Mouse (Mus musculus) bone marrow macrophage, adult 2 months (primary cell): ENCODE measurements at regions not wholly inside any gene's neighbourhood (a gene's known extent, or its start where the extent isn't known, plus 50 kb on each side); places are given as distances from the start of the nearest gene placed in this dataset.

Experiments used
- H3K27ac ChIP-seq: 2 replicates; pipeline ENCODE4 v1.5.1; 2012; ENCODE audit warnings: low read depth, low read length; ENCODE audit not compliant: insufficient read depth
- H3K4me1 ChIP-seq: 2 replicates; pipeline ENCODE4 v1.6.1; 2012; ENCODE audit warnings: low read length; ENCODE audit not compliant: control insufficient read depth, insufficient read depth
- H3K4me3 ChIP-seq: 2 replicates; pipeline ENCODE4 v1.5.1; 2012; ENCODE audit warnings: mild to moderate bottlenecking, low read length, moderate library complexity; ENCODE audit not compliant: insufficient read depth
- CTCF ChIP-seq: IDR thresholded peaks from 2 replicates; pipeline ENCODE4 v1.5.1; 2012; ENCODE audit warnings: low read depth, mild to moderate bottlenecking, low read length, moderate library complexity
- POLR2A ChIP-seq: IDR thresholded peaks from 2 replicates; pipeline ENCODE4 v1.6.1; 2012; ENCODE audit warnings: mild to moderate bottlenecking, low read depth, low read length, borderline replicate concordance

GRCm38 (mm10) chr7:135911376-135911775 lies 195.2 kb upstream of the Mki67 start:
- Histone ChIP-seq H3K4me3 (no peak overlapping the region), H3K4me1 (peaks cover 29% of the 10 kb centered on the region), H3K27ac (no peak overlapping the region)
- TF ChIP-seq POLR2A (no peak), CTCF (no peak)

- Histone ChIP-seq H3K4me1 (peaks cover 32% of the 10 kb centered on the region), H3K4me3 (peak overlapping the region; percentile 47), H3K27ac (peak overlapping the region; percentile 99)
- TF ChIP-seq POLR2A = no peak
- no peak for TF ChIP-seq CTCF
Observed at GRCm38 (mm10) chr7:135913923-135914634, 197.9 kb upstream of the Mki67 start.

DNA sequence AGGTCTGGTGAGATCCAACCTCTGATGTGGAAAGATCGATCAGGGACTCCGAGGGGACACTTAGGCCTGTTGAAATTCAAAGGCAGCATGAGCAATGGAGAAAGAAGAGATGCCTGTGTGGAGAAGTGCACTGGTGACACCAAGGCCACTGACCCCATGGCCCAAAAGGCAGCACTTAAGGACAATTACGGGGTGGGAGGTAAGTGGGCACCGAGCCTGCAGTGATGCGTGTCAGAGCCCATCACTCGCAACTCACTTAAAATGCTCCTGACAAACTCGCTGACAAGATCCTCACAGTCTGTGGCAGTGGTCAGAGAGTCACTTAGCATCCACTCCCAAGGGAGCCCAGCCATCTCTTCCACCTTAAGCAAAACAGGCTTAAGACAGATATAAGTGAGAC lies 207.7 kb upstream of the Mki67 start:
- TF ChIP-seq CTCF = no peak
- Histone ChIP-seq H3K4me3 (no peak overlapping the region), H3K27ac (no peak overlapping the region)

DNA sequence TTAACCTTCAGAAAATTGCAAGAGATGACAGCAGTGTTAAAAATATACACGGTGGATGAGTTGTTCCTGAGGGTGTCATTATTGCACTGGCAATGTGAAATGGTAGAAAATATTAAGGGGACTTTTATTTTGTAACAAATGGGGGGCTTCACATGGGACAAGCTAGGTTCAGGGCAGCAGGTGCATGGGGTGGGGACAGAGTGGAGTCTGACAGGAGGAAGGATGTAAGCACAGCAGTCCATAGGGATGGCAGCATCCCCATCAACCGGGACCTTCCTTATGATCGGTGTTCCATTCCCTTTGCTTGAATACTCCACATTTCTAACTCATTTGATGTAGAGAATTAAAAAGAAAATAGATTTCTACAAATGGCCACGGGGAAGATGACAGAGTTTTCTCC lies 208.5 kb upstream of the Mki67 start:
- Histone ChIP-seq H3K27ac (no peak overlapping the region), H3K4me1 (peaks cover 18% of the 10 kb centered on the region), H3K4me3 (no peak overlapping the region)
- no peak for TF ChIP-seq POLR2A
- TF ChIP-seq CTCF = no peak

More for the DNA sequence above, 207.7 kb upstream of the Mki67 start:
- peaks cover 18% of the 10 kb centered on the region for H3K4me1 ChIP-seq

DNA sequence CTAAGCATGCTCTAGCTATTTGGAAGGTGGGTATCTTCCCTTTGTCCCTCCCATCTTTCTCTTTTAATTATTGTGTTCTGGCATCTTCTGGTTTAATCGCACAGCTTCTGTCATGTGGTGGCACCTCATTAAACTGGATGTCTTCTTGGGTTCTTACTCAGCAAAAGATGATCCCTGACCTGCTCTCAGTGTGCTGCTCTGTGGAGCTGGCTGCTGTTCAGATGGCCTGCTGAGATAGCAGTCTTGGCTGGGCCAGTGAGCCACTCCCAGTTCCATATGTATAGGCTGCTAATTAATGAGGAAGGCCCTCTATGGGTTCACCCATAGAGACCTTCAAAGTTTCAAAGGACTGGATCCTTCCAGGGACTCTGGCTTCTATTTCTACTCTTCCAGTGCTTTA lies 213.9 kb upstream of the Mki67 start:
- H3K27ac ChIP-seq = no peak overlapping the region
- TF ChIP-seq POLR2A (no peak), CTCF (no peak)
- no peak overlapping the region for H3K4me3 ChIP-seq
- H3K4me1 ChIP-seq = peaks cover 2% of the 10 kb centered on the region; the same call in 1 of the 2 replicates

DNA sequence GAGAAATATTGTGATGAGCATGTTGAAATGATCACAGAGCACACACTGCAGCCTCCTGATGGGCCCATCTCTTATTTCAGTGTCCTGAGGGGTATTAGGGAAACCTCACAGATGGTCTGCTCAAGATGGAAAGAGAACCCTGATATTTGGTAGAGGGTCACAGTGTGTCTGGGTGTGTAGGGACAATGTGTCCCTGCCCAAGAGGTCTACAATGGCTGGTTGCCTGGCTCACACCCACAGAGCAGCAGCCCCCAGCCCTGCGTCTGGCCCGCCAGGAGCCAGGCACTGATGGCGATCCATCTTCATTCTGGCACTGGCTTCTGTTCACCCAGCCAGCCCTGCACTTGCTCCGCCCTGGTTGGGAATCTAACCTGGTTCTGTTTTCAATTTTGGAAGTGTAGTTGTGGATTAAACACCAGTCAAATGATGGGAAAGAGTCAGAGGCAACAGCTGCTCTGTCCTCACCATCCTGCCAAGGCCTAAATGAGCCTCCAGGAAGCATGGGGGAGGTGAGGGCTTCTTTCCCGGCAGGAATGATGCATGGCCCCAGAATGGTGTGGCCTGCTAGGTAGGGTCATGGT lies 216.5 kb upstream of the Mki67 start:
- no peak for TF ChIP-seq POLR2A
- no peak for TF ChIP-seq CTCF
- Histone ChIP-seq H3K4me3 (no peak overlapping the region), H3K27ac (no peak overlapping the region), H3K4me1 (peaks cover 2% of the 10 kb centered on the region; the same call in 1 of the 2 replicates)

DNA sequence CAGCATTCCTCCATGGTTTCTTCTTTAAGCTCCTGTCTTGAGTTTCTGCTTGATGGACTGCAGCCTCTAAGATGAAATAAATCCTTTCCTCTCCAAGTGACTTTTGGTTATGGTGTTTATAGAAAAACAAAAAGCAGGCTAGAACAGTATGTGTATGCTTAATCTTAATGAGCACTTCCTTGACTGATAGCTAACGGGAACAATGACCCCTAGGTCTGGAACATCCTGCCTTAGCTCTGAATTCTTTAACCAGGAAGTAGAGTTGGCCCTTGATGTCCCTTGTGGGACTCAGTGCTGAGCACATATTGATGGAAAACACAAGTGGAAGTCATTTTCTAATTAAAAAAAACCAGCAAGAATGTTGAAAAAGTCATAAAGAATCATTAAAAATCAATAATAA lies 219.0 kb upstream of the Mki67 start:
- H3K27ac ChIP-seq = no peak overlapping the region
- TF ChIP-seq POLR2A (no peak), CTCF (no peak)

GRCm38 (mm10) chr7:135937465-135937864 lies 221.3 kb upstream of the Mki67 start:
- Histone ChIP-seq H3K4me3 (no peak overlapping the region), H3K4me1 (peaks cover 2% of the 10 kb centered on the region; the same call in 1 of the 2 replicates), H3K27ac (no peak overlapping the region)
- TF ChIP-seq POLR2A = no peak
- TF ChIP-seq CTCF = no peak

More for the DNA sequence above, 219.0 kb upstream of the Mki67 start:
- no peak overlapping the region for H3K4me3 ChIP-seq
- H3K4me1 ChIP-seq = peaks cover 2% of the 10 kb centered on the region; the same call in 1 of the 2 replicates

GRCm38 (mm10) chr7:135939341-135939740 lies 223.2 kb upstream of the Mki67 start:
- no peak overlapping the region for H3K4me3 ChIP-seq
- TF ChIP-seq CTCF = no peak
- TF ChIP-seq POLR2A = no peak
- peaks cover 2% of the 10 kb centered on the region; the same call in 1 of the 2 replicates for H3K4me1 ChIP-seq
- H3K27ac ChIP-seq = no peak overlapping the region

GRCm38 (mm10) chr7:135942826-135943225 lies 226.7 kb upstream of the Mki67 start:
- Histone ChIP-seq H3K4me1 (peaks cover 2% of the 10 kb centered on the region; the same call in 1 of the 2 replicates), H3K4me3 (no peak overlapping the region), H3K27ac (no peak overlapping the region)
- TF ChIP-seq POLR2A (no peak), CTCF (no peak)
